In genomic region chr10:60918020-60918419, GRCm38 (mm10) we compare ENCODE assay signal across 14 mouse cellular contexts.
DNase-seq lines count a peak whose midpoint lies in the region; ATAC-seq and TF ChIP-seq lines count a peak whose summit lies in the region.
"Had no signal": no experiment of that assay in that cellular context is flagged by ENCODE, and none has a peak within 500 bp of the region (broad histone marks: within the 10 kb centered on the region; RNA-seq: fewer than 3 reads in every experiment).

No protein-coding gene starts in this region.

- no peak for TF ChIP-seq POLR2A in heart, adult 2 months (IDR thresholded peaks at IDR 0.05; ENCODE audit: insufficient read depth, low read depth, low read length)

- H3K27me3 ChIP-seq in heart, adult 2 months (ENCODE audit: control insufficient read depth, insufficient read depth, low read length), result no peaks in the 10 kb centered on the region
- H3K27me3 ChIP-seq in hindbrain, embryonic 13.5 days, result peaks cover 87% of the 10 kb centered on the region
- peaks cover 99% of the 10 kb centered on the region for H3K27me3 ChIP-seq in hindbrain, embryonic 10.5 days (ENCODE audit: insufficient read depth, poor library complexity, severe bottlenecking)
- peaks cover 2% of the 10 kb centered on the region; the same call in 1 of the 2 replicates for H3K27me3 ChIP-seq in forebrain, embryonic 12.5 days
- H3K27me3 ChIP-seq in midbrain, postnatal 0 days (ENCODE audit: insufficient read depth, low read length), result no peaks in the 10 kb centered on the region
- H3K27me3 ChIP-seq: liver, embryonic 13.5 days; Patski had no signal

- no peaks in the 10 kb centered on the region for H3K4me1 ChIP-seq in heart, adult 2 months (ENCODE audit: control insufficient read depth, insufficient read depth, low read length)
- peaks cover 23% of the 10 kb centered on the region for H3K4me1 ChIP-seq in hindbrain, embryonic 13.5 days (replicated peaks)
- peaks cover 28% of the 10 kb centered on the region for H3K4me1 ChIP-seq in hindbrain, embryonic 10.5 days (replicated peaks)
- H3K4me1 ChIP-seq in forebrain, embryonic 12.5 days, result peaks cover 48% of the 10 kb centered on the region
- H3K4me1 ChIP-seq in midbrain, postnatal 0 days (ENCODE audit: insufficient read depth, low read length), result peaks cover 13% of the 10 kb centered on the region; the same call in 1 of the 2 replicates
- H3K4me1 ChIP-seq: liver, embryonic 13.5 days had no signal

- intact Hi-C loops in heart, adult 2 months (cut with DNase I), result no loop called here
- intact Hi-C loops in gastrocnemius, adult 2 months (cut with DNase I), result no loop called here

- WGBS in heart, adult 2 months, result 17% methylated on average over 8 of the region's 8 CpGs
- 19% methylated on average over 8 of the region's 8 CpGs for WGBS in hindbrain, embryonic 13.5 days
- 14% methylated on average over 8 of the region's 8 CpGs for WGBS in hindbrain, embryonic 10.5 days
- WGBS in forebrain, embryonic 12.5 days, result 4% methylated on average over 8 of the region's 8 CpGs
- 6% methylated on average over 8 of the region's 8 CpGs for WGBS in midbrain, postnatal 0 days

- no peak for ATAC-seq in hindbrain, embryonic 13.5 days (ENCODE audit: low FRiP score)
- peak; percentile 89 for ATAC-seq in forebrain, embryonic 12.5 days (ENCODE audit: low FRiP score)
- ATAC-seq in midbrain, postnatal 0 days (ENCODE audit: low FRiP score), result 0 out of 2 replicates have a peak, but pooled peaks have one; percentile 17
- ATAC-seq: inflammation-experienced regulatory T-cells, adult 6 months; Patski had no signal

- H3K9ac ChIP-seq in heart, adult 2 months (ENCODE audit: low read depth, low read length), result no peak overlapping the region
- H3K9ac ChIP-seq in hindbrain, embryonic 13.5 days, result peak overlapping the region; percentile 55; the same call in 1 of the 2 replicates
- no peak overlapping the region for H3K9ac ChIP-seq in forebrain, embryonic 12.5 days
- H3K9ac ChIP-seq in midbrain, postnatal 0 days (replicated peaks; ENCODE audit: low read length, poor library complexity, severe bottlenecking), result no peak overlapping the region
- H3K9ac ChIP-seq: liver, embryonic 13.5 days had no signal

- peak; percentile 79 for DNase-seq in heart, adult 11 months
- DNase-seq in heart, adult 2 months, result no peak
- no peak for DNase-seq in hindbrain, embryonic 10.5 days (ENCODE audit: low spot score)
- DNase-seq in midbrain, postnatal 0 days (ENCODE audit: low spot score), result no peak
- DNase-seq in gastrocnemius, adult 2 months, result no peak
- DNase-seq in layer of hippocampus, adult 9-10 months (ENCODE audit: low spot score), result no peak
- DNase-seq: cerebellum, postnatal 25 days; liver, embryonic 13.5 days; right cerebral cortex, postnatal 4 days had no signal

- H3K27ac ChIP-seq in heart, adult 2 months, result no peak overlapping the region
- H3K27ac ChIP-seq in hindbrain, embryonic 13.5 days, result no peak overlapping the region
- H3K27ac ChIP-seq in hindbrain, embryonic 10.5 days, result no peak overlapping the region
- peak overlapping the region; percentile 77 for H3K27ac ChIP-seq in forebrain, embryonic 12.5 days
- no peak overlapping the region for H3K27ac ChIP-seq in midbrain, postnatal 0 days (ENCODE audit: low read depth, low read length)
- no peak overlapping the region for H3K27ac ChIP-seq in gastrocnemius, adult 2 months
- H3K27ac ChIP-seq: limb, embryonic 10.5 days; liver, embryonic 13.5 days had no signal

- no peaks in the 10 kb centered on the region for H3K36me3 ChIP-seq in heart, adult 2 months (ENCODE audit: control insufficient read depth, insufficient read depth, low read length)
- no peaks in the 10 kb centered on the region for H3K36me3 ChIP-seq in hindbrain, embryonic 13.5 days
- H3K36me3 ChIP-seq in hindbrain, embryonic 10.5 days, result no peaks in the 10 kb centered on the region
- H3K36me3 ChIP-seq in forebrain, embryonic 12.5 days (replicated peaks), result no peaks in the 10 kb centered on the region
- no peaks in the 10 kb centered on the region for H3K36me3 ChIP-seq in midbrain, postnatal 0 days (ENCODE audit: insufficient read depth, low read length)
- H3K36me3 ChIP-seq: limb, embryonic 10.5 days; liver, embryonic 13.5 days had no signal

- no peak for TF ChIP-seq CTCF in heart, adult 2 months (IDR thresholded peaks at IDR 0.05)
- no peak for TF ChIP-seq CTCF in midbrain, postnatal 0 days (IDR thresholded peaks at IDR 0.05)
- no peak for TF ChIP-seq CTCF in gastrocnemius, adult 2 months (IDR thresholded peaks at IDR 0.05)

- H3K79me2 ChIP-seq in heart, adult 2 months (replicated peaks; ENCODE audit: control insufficient read depth, insufficient read depth, low read length), result no peaks in the 10 kb centered on the region

- no peak overlapping the region for H3K4me2 ChIP-seq in hindbrain, embryonic 13.5 days
- peak overlapping the region; percentile 25; the same call in 1 of the 2 replicates for H3K4me2 ChIP-seq in forebrain, embryonic 12.5 days
- no peak overlapping the region for H3K4me2 ChIP-seq in midbrain, postnatal 0 days (ENCODE audit: low read depth, low read length, poor library complexity, severe bottlenecking)
- H3K4me2 ChIP-seq: liver, embryonic 13.5 days had no signal

- H3K9me3 ChIP-seq in hindbrain, embryonic 13.5 days, result no peaks in the 10 kb centered on the region
- H3K9me3 ChIP-seq in hindbrain, embryonic 10.5 days, result no peaks in the 10 kb centered on the region
- no peaks in the 10 kb centered on the region for H3K9me3 ChIP-seq in forebrain, embryonic 12.5 days
- H3K9me3 ChIP-seq in midbrain, postnatal 0 days (ENCODE audit: low read length), result no peaks in the 10 kb centered on the region
- H3K9me3 ChIP-seq: limb, embryonic 10.5 days; liver, embryonic 13.5 days had no signal

- TF ChIP-seq EP300 in heart, adult 2 months (IDR thresholded peaks at IDR 0.05; ENCODE audit: insufficient read depth, low read depth, low read length), result no peak

- H3K4me3 ChIP-seq in heart, adult 2 months, result no peak overlapping the region
- H3K4me3 ChIP-seq in hindbrain, embryonic 13.5 days, result no peak overlapping the region
- no peak overlapping the region for H3K4me3 ChIP-seq in hindbrain, embryonic 10.5 days
- no peak overlapping the region for H3K4me3 ChIP-seq in forebrain, embryonic 12.5 days (replicated peaks)
- H3K4me3 ChIP-seq in midbrain, postnatal 0 days (ENCODE audit: low read depth, low read length), result no peak overlapping the region
- no peak overlapping the region for H3K4me3 ChIP-seq in gastrocnemius, adult 2 months
- H3K4me3 ChIP-seq: limb, embryonic 10.5 days; liver, embryonic 13.5 days had no signal
